Mouse (Mus musculus) cerebellum, adult (tissue): ENCODE data around the gene Gstm1.
"Not testable (repeated sequence)": the region's sequence is repeated elsewhere in the genome, so short reads cannot be mapped to it uniquely, and the experiment has no call there.

ENCODE experiments used
- ATAC-seq: cut with Nextera tagmentation; 2 replicates; pipeline ENCODE4 v1.9.2; 2017; ENCODE audit warnings: mild to moderate bottlenecking, moderate library complexity, mixed read lengths; ENCODE audit not compliant: insufficient number of reproducible peaks, low FRiP score, low TSS enrichment

Gstm1 gene

GRCm38 (mm10) chr3:108017473-108018189 is at the start of gene Gstm1:
TSS of gene Gstm1 (minus strand) at chr3:108017973.
- peak; percentile 87 for ATAC-seq

GRCm38 (mm10) chr3:108067370-108067934 is 49.7 kb upstream of the Gstm1 start:
- ATAC-seq, result no peak

- no peak for ATAC-seq
Observed at GRCm38 (mm10) chr3:108065551-108065950, 47.8 kb upstream of the Gstm1 start.

- ATAC-seq, result no peak
Observed at GRCm38 (mm10) chr3:108064672-108065071, 46.9 kb upstream of the Gstm1 start.

GRCm38 (mm10) chr3:108062648-108063047 is 44.9 kb upstream of the Gstm1 start:
- ATAC-seq, result no peak

- no peak for ATAC-seq
Observed at GRCm38 (mm10) chr3:108061420-108061819, 43.6 kb upstream of the Gstm1 start.

- no peak for ATAC-seq
Observed at GRCm38 (mm10) chr3:108050493-108050892, 32.7 kb upstream of the Gstm1 start.

GRCm38 (mm10) chr3:108048306-108048705 is 30.5 kb upstream of the Gstm1 start:
- no peak for ATAC-seq

- ATAC-seq, result no peak
Observed at GRCm38 (mm10) chr3:108046944-108047655, 29.3 kb upstream of the Gstm1 start.

- ATAC-seq, result peak; percentile 94
Observed at GRCm38 (mm10) chr3:108044394-108045140, 26.8 kb upstream of the Gstm1 start, which contains the start of gene Gstm4. TSS of gene Gstm4 (minus strand) at chr3:108044894.

GRCm38 (mm10) chr3:108033156-108033555 is 15.4 kb upstream of the Gstm1 start:
- no peak for ATAC-seq

GRCm38 (mm10) chr3:108032113-108032512 is 14.3 kb upstream of the Gstm1 start:
- no peak for ATAC-seq

- no peak for ATAC-seq
Observed at GRCm38 (mm10) chr3:108028641-108029365, 11.0 kb upstream of the Gstm1 start.

GRCm38 (mm10) chr3:108026597-108026996 is 8.8 kb upstream of the Gstm1 start:
- ATAC-seq, result no peak

- no peak for ATAC-seq
Observed at GRCm38 (mm10) chr3:108026049-108026448, 8.3 kb upstream of the Gstm1 start.

- ATAC-seq, result no peak
Observed at GRCm38 (mm10) chr3:108025318-108025717, 7.5 kb upstream of the Gstm1 start.

- no peak for ATAC-seq
Observed at GRCm38 (mm10) chr3:108022650-108023049, 4.9 kb upstream of the Gstm1 start.

- ATAC-seq, result not testable (repeated sequence)
Observed at GRCm38 (mm10) chr3:108020351-108021022, 2.7 kb upstream of the Gstm1 start.

GRCm38 (mm10) chr3:108019226-108019625 is 1.5 kb upstream of the Gstm1 start:
- not testable (repeated sequence) for ATAC-seq
